Mouse (Mus musculus): ENCODE data around the gene Afap1l2. TPM values are rescaled to one million over a fixed set of nuclear protein-coding genes. Genes with fewer than 3 reads are reported as not detected.

The Afap1l2 gene
- total RNA-seq, 2 experiments from 2014 or later = 12.2 to 27.4 TPM

- DNase-seq = no peak
These were observed 1.6 kb upstream of the Afap1l2 start for GRCm38 (mm10) chr19:57009653-57010052.

- DNase-seq = peak; percentile 52 to 77
These were observed 737 bp downstream of the Afap1l2 start for GRCm38 (mm10) chr19:57007291-57007690.

- no peak for DNase-seq
These were observed 1.2 kb downstream of the Afap1l2 start for GRCm38 (mm10) chr19:57006841-57007240.

GRCm38 (mm10) chr19:57005062-57005461 lies 3.0 kb downstream of the Afap1l2 start:
- DNase-seq = peak in 1 of 2 experiments; percentile 21

GRCm38 (mm10) chr19:57003460-57003810 lies 4.6 kb downstream of the Afap1l2 start:
- DNase-seq = peak; percentile 43 to 67

- DNase-seq = no peak
These were observed 5.1 kb downstream of the Afap1l2 start for GRCm38 (mm10) chr19:57002741-57003459.

GRCm38 (mm10) chr19:57001926-57002325 lies 6.1 kb downstream of the Afap1l2 start:
- no peak for DNase-seq

- DNase-seq = no peak
These were observed 7.4 kb downstream of the Afap1l2 start for GRCm38 (mm10) chr19:57000592-57000991.

- no peak for DNase-seq
These were observed 8.2 kb downstream of the Afap1l2 start for GRCm38 (mm10) chr19:56999781-57000180.

GRCm38 (mm10) chr19:56998910-56999309 lies 9.1 kb downstream of the Afap1l2 start:
- no peak for DNase-seq

GRCm38 (mm10) chr19:56998331-56998730 lies 9.7 kb downstream of the Afap1l2 start:
- no peak for DNase-seq

- peak; percentile 25 to 57 for DNase-seq
These were observed 10.8 kb downstream of the Afap1l2 start for GRCm38 (mm10) chr19:56997164-56997599.

- peak in 1 of 2 experiments; percentile 23 for DNase-seq
These were observed 12.6 kb downstream of the Afap1l2 start for GRCm38 (mm10) chr19:56995441-56995840.

GRCm38 (mm10) chr19:56994653-56995052 lies 13.4 kb downstream of the Afap1l2 start:
- peak; percentile 63 to 67 for DNase-seq

- peak; percentile 86 for DNase-seq
These were observed 14.3 kb downstream of the Afap1l2 start for GRCm38 (mm10) chr19:56993763-56994162.

- DNase-seq = peak in 1 of 2 experiments; percentile 43
These were observed 15.0 kb downstream of the Afap1l2 start for GRCm38 (mm10) chr19:56992978-56993545.

GRCm38 (mm10) chr19:56990367-56991111 lies 17.5 kb downstream of the Afap1l2 start:
- peak; percentile 46 to 61 for DNase-seq

GRCm38 (mm10) chr19:56989171-56989570 lies 18.9 kb downstream of the Afap1l2 start:
- no peak for DNase-seq

GRCm38 (mm10) chr19:56984229-56984628 lies 23.8 kb downstream of the Afap1l2 start:
- no peak for DNase-seq

GRCm38 (mm10) chr19:56983757-56984156 lies 24.3 kb downstream of the Afap1l2 start:
- no peak for DNase-seq

GRCm38 (mm10) chr19:56981760-56982159 lies 26.3 kb downstream of the Afap1l2 start:
- DNase-seq = no peak

- no peak for DNase-seq
These were observed 27.2 kb downstream of the Afap1l2 start for GRCm38 (mm10) chr19:56980803-56981202.
